Mouse (Mus musculus) embryonic facial prominence, embryonic 13.5 days (tissue): Measurements from ENCODE around the gene Alk. TPM values are rescaled to one million over a fixed set of nuclear protein-coding genes. Genes with fewer than 3 reads are reported as not detected.

ENCODE experiments used
- ATAC-seq: fragments of 200-750 bp; cut with Nextera tagmentation; 2 replicates; pipeline ENCODE4 v1.8.0; 2017; ENCODE audit warnings: low read depth; ENCODE audit not compliant: insufficient number of reproducible peaks, insufficient read depth, low FRiP score, low TSS enrichment
- H3K27ac ChIP-seq: fragments of 300-500 bp; sonication (generic); 2 replicates; pipeline ENCODE4 v1.5.1; 2015; ENCODE audit warnings: moderate library complexity, mild to moderate bottlenecking, inconsistent platforms
- H3K27me3 ChIP-seq: fragments of 300-500 bp; sonication (generic); 2 replicates; pipeline ENCODE4 v1.6.1; 2015; ENCODE audit warnings: mild to moderate bottlenecking, inconsistent platforms
- H3K36me3 ChIP-seq: fragments of 300-500 bp; sonication (generic); 2 replicates; pipeline ENCODE4 v1.6.1; 2015; ENCODE audit warnings: mild to moderate bottlenecking, inconsistent platforms
- H3K4me1 ChIP-seq: fragments of 300-500 bp; sonication (generic); 2 replicates; pipeline ENCODE4 v1.6.1; 2015; ENCODE audit warnings: inconsistent platforms
- H3K4me2 ChIP-seq: fragments of 300-500 bp; sonication (generic); 2 replicates; pipeline ENCODE4 v1.6.1; 2015; ENCODE audit warnings: moderate library complexity, mild to moderate bottlenecking, inconsistent platforms
- H3K4me3 ChIP-seq: fragments of 300-500 bp; sonication (generic); 2 replicates; pipeline ENCODE4 v1.5.1; 2015; ENCODE audit warnings: mild to moderate bottlenecking, inconsistent platforms
- H3K9ac ChIP-seq: fragments of 300-500 bp; sonication (generic); 2 replicates; pipeline ENCODE4 v1.6.1; 2015; ENCODE audit warnings: mild to moderate bottlenecking, inconsistent platforms
- H3K9me3 ChIP-seq: fragments of 300-500 bp; sonication (generic); 2 replicates; pipeline ENCODE4 v1.6.1; 2016; ENCODE audit warnings: inconsistent platforms
- WGBS: fragments of 180-500 bp; shearing (Covaris S2); methylation state at CpG from one replicate; pipeline ENCODE4 v1.1.7; 2015; ENCODE audit warnings: mixed read lengths; 5-methylcytosine and 5-hydroxymethylcytosine counted together
- polyA plus RNA-seq: library from polyadenylated mRNA; unstranded; fragments of >200 nt; fragmentation: Nextera tagmentation; extraction: Ambion mirVana; gene quantifications from 2 replicates; pipeline ENCODE4 v1.2.1, GENCODE M21; 2015

Gene Alk
- polyA plus RNA-seq, 1 experiment from 2014 or later: 0.51 TPM

- no peak for ATAC-seq
- no peaks in the 10 kb centered on the region for H3K27me3 ChIP-seq
- H3K4me2 ChIP-seq: no peak overlapping the region
- H3K36me3 ChIP-seq: no peaks in the 10 kb centered on the region
- no peaks in the 10 kb centered on the region for H3K9me3 ChIP-seq
- no peak overlapping the region for H3K27ac ChIP-seq
- H3K4me1 ChIP-seq: peaks cover 7% of the 10 kb centered on the region; the same call in 1 of the 2 replicates
- 82% methylated on average over 4 of the region's 4 CpGs for WGBS
- H3K9ac ChIP-seq: no peak overlapping the region
- H3K4me3 ChIP-seq: no peak overlapping the region
Observed at GRCm38 (mm10) chr17:72251554-72251953, 352.9 kb downstream of the Alk start.

- Histone ChIP-seq H3K9ac (no peak overlapping the region), H3K36me3 (no peaks in the 10 kb centered on the region), H3K27ac (no peak overlapping the region), H3K27me3 (no peaks in the 10 kb centered on the region), H3K9me3 (no peaks in the 10 kb centered on the region), H3K4me2 (no peak overlapping the region), H3K4me3 (no peak overlapping the region), H3K4me1 (peaks cover 7% of the 10 kb centered on the region; the same call in 1 of the 2 replicates)
- 73% methylated on average over 7 of the region's 7 CpGs for WGBS
- ATAC-seq: no peak
Observed at GRCm38 (mm10) chr17:72250482-72251405, 353.7 kb downstream of the Alk start.

DNA sequence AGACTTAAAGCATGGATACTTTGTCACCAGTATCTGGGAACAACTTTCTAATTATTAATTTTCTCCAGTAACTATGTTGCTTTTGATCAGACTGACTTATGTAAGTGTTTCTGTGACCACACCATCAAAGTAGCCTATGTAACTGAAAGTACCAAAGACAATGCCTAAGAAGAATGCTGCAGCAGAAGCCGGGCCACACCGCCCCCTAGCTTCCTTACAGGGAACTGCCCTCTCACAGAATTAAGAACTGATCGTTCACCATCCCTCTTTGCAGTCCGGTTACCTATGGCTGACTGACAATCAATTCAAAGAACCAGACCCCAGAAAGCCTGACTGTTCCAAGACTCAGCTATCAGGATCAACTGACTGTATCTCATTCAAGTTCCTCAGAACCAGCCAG is 362.4 kb downstream of the Alk start:
- WGBS: 46% methylated on average over 4 of the region's 4 CpGs
- ATAC-seq: no peak

DNA sequence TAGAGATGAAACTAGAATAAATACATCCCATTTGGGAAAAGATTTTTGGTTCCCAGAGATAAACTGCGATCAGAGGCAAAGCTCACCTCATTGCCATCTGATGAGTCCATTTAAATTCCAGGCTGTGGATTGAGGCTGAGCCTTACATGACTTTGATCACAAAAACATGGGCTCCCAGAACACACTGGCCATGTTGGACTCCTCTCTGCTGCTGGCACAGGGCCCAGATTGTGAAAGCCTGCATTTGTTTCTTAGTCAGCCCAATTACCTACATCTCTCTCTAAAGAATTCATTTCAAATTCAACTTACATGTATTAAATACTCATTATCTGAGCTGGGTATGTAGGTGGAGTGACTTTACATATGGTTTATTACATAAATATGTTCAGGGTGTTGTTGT is 367.1 kb downstream of the Alk start:
- H3K4me1 ChIP-seq: no peaks in the 10 kb centered on the region
- H3K9me3 ChIP-seq: no peaks in the 10 kb centered on the region
- H3K27me3 ChIP-seq: no peaks in the 10 kb centered on the region
- H3K36me3 ChIP-seq: no peaks in the 10 kb centered on the region
- no peak overlapping the region for H3K4me3 ChIP-seq
- H3K27ac ChIP-seq: no peak overlapping the region
- WGBS: 71% methylated on average over 1 of the region's 1 CpGs
- ATAC-seq: no peak
- no peak overlapping the region for H3K4me2 ChIP-seq
- H3K9ac ChIP-seq: no peak overlapping the region

More for the DNA sequence above, 362.4 kb downstream of the Alk start:
- no peaks in the 10 kb centered on the region for H3K27me3 ChIP-seq
- no peak overlapping the region for H3K27ac ChIP-seq
- no peaks in the 10 kb centered on the region for H3K9me3 ChIP-seq
- no peak overlapping the region for H3K4me3 ChIP-seq
- no peak overlapping the region for H3K4me2 ChIP-seq
- H3K36me3 ChIP-seq: no peaks in the 10 kb centered on the region
- H3K4me1 ChIP-seq: no peaks in the 10 kb centered on the region
- H3K9ac ChIP-seq: no peak overlapping the region

- Histone ChIP-seq H3K27me3 (no peaks in the 10 kb centered on the region), H3K9me3 (no peaks in the 10 kb centered on the region), H3K9ac (no peak overlapping the region), H3K27ac (no peak overlapping the region), H3K4me3 (no peak overlapping the region), H3K36me3 (no peaks in the 10 kb centered on the region), H3K4me1 (no peaks in the 10 kb centered on the region), H3K4me2 (no peak overlapping the region)
- 70% methylated on average over 7 of the region's 7 CpGs for WGBS
- no peak for ATAC-seq
Observed at GRCm38 (mm10) chr17:72230891-72231290, 373.5 kb downstream of the Alk start.

DNA sequence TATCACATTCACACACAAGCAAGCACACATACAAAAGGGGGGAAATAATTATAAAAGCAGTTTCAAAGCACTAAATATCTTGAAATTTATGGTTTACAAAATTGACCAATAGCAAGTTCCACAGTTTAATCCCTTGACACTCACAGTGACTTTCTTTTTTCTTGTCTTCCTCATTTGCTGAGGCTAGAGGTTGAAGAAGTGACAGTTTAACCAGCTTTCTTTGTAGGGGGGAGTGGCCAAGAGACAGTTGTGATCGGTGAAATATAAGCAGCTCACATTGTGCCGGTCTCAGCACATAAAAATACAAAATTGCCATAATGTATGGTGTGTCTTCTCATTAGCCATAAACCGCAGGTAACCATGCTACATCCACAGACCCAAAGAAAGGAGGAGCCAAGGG is 385.6 kb downstream of the Alk start:
- H3K36me3 ChIP-seq: no peaks in the 10 kb centered on the region
- no peaks in the 10 kb centered on the region for H3K9me3 ChIP-seq
- H3K4me3 ChIP-seq: no peak overlapping the region
- no peak overlapping the region for H3K27ac ChIP-seq
- no peak for ATAC-seq
- H3K9ac ChIP-seq: no peak overlapping the region
- no peak overlapping the region for H3K4me2 ChIP-seq
- no peaks in the 10 kb centered on the region for H3K27me3 ChIP-seq
- no peaks in the 10 kb centered on the region for H3K4me1 ChIP-seq
- WGBS: 83% methylated on average over 3 of the region's 3 CpGs

GRCm38 (mm10) chr17:72197576-72197975 is 406.9 kb downstream of the Alk start:
- 69% methylated on average over 6 of the region's 6 CpGs for WGBS
- ATAC-seq: no peak
- Histone ChIP-seq H3K9ac (no peak overlapping the region), H3K9me3 (no peaks in the 10 kb centered on the region), H3K27ac (no peak overlapping the region), H3K36me3 (no peaks in the 10 kb centered on the region), H3K27me3 (no peaks in the 10 kb centered on the region; the same call in 1 of the 2 replicates), H3K4me1 (peaks cover 5% of the 10 kb centered on the region; the same call in 1 of the 2 replicates), H3K4me3 (no peak overlapping the region), H3K4me2 (no peak overlapping the region)

DNA sequence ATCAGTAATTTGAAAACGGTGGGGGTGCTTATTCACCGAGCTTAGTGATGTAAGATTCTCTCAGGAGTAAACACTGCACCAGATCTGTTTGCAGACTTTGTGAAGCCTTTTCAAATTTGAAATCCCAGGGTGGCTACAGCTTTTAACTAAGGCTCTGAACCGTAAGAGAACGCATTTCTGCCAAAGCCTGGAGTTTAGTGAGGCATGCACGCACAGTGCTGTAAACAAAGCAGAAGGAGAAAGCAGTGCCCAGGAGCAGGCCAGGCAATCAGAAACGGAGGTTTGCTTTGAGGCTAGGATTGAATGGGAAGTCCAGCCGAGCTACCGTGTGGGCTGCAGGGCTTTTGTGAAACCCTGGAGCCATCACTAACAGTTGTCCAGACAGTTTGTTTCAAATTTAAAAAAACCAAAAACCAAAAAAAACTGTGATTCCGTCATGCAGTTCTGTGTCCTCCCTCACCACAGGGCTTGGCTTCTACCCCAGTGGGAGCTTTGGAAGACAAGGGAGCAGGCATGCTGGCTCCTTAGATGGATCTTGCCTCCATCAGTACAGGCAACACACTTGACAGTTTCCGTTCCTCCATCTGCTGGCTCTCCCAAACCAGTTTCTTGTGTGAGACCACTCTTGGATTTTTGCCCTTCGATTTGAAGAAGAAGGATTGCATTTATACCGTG is 409.3 kb downstream of the Alk start:
- H3K36me3 ChIP-seq: no peaks in the 10 kb centered on the region
- H3K4me2 ChIP-seq: no peak overlapping the region
- no peak overlapping the region for H3K9ac ChIP-seq
- H3K27me3 ChIP-seq: no peaks in the 10 kb centered on the region; the same call in 1 of the 2 replicates
- H3K27ac ChIP-seq: no peak overlapping the region
- peaks cover 5% of the 10 kb centered on the region; the same call in 1 of the 2 replicates for H3K4me1 ChIP-seq
- H3K9me3 ChIP-seq: no peaks in the 10 kb centered on the region
- H3K4me3 ChIP-seq: no peak overlapping the region
- WGBS: 38% methylated on average over 12 of the region's 12 CpGs
- ATAC-seq: no peak

- Histone ChIP-seq H3K4me2 (no peak overlapping the region), H3K9me3 (no peaks in the 10 kb centered on the region), H3K27me3 (no peaks in the 10 kb centered on the region; the same call in 1 of the 2 replicates), H3K4me3 (no peak overlapping the region), H3K4me1 (peaks cover 5% of the 10 kb centered on the region; the same call in 1 of the 2 replicates), H3K9ac (no peak overlapping the region), H3K36me3 (no peaks in the 10 kb centered on the region), H3K27ac (no peak overlapping the region)
- ATAC-seq: no peak
- WGBS: 84% methylated on average over 8 of the region's 8 CpGs
Observed at GRCm38 (mm10) chr17:72190536-72190935, 413.9 kb downstream of the Alk start.

- ATAC-seq: no peak
- WGBS: 84% methylated on average over 1 of the region's 1 CpGs
- Histone ChIP-seq H3K27me3 (no peaks in the 10 kb centered on the region), H3K9me3 (no peaks in the 10 kb centered on the region), H3K4me3 (no peak overlapping the region), H3K4me1 (no peaks in the 10 kb centered on the region), H3K27ac (no peak overlapping the region), H3K4me2 (no peak overlapping the region), H3K36me3 (no peaks in the 10 kb centered on the region), H3K9ac (no peak overlapping the region)
Observed at GRCm38 (mm10) chr17:72187026-72187425, 417.4 kb downstream of the Alk start.

- no peaks in the 10 kb centered on the region for H3K9me3 ChIP-seq
- H3K4me2 ChIP-seq: no peak overlapping the region
- no peak for ATAC-seq
- no peak overlapping the region for H3K9ac ChIP-seq
- H3K4me3 ChIP-seq: no peak overlapping the region
- H3K4me1 ChIP-seq: 0 out of 2 replicates have a peak, but pooled peaks cover under 1% of the 10 kb centered on the region
- H3K36me3 ChIP-seq: no peaks in the 10 kb centered on the region
- WGBS: 78% methylated on average over 2 of the region's 2 CpGs
- no peaks in the 10 kb centered on the region for H3K27me3 ChIP-seq
- no peak overlapping the region for H3K27ac ChIP-seq
Observed at GRCm38 (mm10) chr17:72182414-72182813, 422.0 kb downstream of the Alk start.
